12 mouse cellular contexts compared by ENCODE assay signal in the genomic region with DNA sequence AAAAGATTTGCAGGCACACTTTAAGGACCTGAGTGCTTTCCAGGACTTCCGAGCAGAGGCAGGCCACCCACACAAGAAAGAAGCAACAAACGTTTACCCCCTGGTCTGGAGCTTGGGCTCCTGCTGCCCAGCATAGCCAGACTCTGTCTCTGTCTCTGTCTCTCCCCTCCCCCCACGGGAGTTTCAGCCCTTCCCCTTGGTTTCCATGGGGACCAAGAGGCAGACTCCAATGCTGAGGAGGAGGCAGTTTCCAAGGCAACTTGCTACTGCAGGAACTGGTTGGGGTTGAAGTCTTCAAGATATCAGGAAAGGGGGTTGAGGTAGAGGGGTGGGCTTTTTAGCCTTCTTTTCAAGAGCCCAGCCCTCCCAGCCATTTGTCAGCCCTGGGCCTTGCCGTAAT. TPM values are rescaled to one million over a fixed set of nuclear protein-coding genes. Genes with fewer than 3 reads are reported as not detected.
DNase-seq lines count a peak whose midpoint lies in the region; ATAC-seq lines count a peak whose summit lies in the region.
"Had no signal": no experiment of that assay in that cellular context is flagged by ENCODE, and none has a peak within 500 bp of the region (broad histone marks: within the 10 kb centered on the region; RNA-seq: fewer than 3 reads in every experiment).

No protein-coding gene starts in this region.

- H3K4me1 ChIP-seq in hindbrain, embryonic 11.5 days (replicated peaks; ENCODE audit: control insufficient read depth, insufficient read depth, low read length) = peaks cover 7% of the 10 kb centered on the region
- peaks cover 24% of the 10 kb centered on the region for H3K4me1 ChIP-seq in midbrain, embryonic 13.5 days (replicated peaks)
- peaks cover 21% of the 10 kb centered on the region for H3K4me1 ChIP-seq in kidney, embryonic 16.5 days (ENCODE audit: insufficient read depth, low read length)

- no peaks in the 10 kb centered on the region for H3K36me3 ChIP-seq in hindbrain, embryonic 11.5 days (ENCODE audit: control insufficient read depth, insufficient read depth, low read length)
- H3K36me3 ChIP-seq in midbrain, embryonic 13.5 days = no peaks in the 10 kb centered on the region
- H3K36me3 ChIP-seq in kidney, embryonic 16.5 days (ENCODE audit: insufficient read depth, low read length) = no peaks in the 10 kb centered on the region
- H3K36me3 ChIP-seq: limb, embryonic 13.5 days had no signal

- DNase-seq in left cerebral cortex, adult 18-20 months (ENCODE audit: low spot score in 2 of 2) = peak; percentile 73 to 75
- no peak for DNase-seq in left cerebral cortex, adult 11 months (ENCODE audit: low spot score)
- peak; percentile 57 for DNase-seq in hindbrain, embryonic 11.5 days (ENCODE audit: low spot score)
- peak; percentile 88 for DNase-seq in telencephalon, adult 2 months (ENCODE audit: low read depth, low spot score)
- no peak for DNase-seq in heart, postnatal 25 days (ENCODE audit: low spot score)
- DNase-seq in MN1 (ENCODE audit: low spot score) = no peak
- DNase-seq: heart, adult 2 months; kidney, adult 8-10 months had no signal

- H3K4me3 ChIP-seq in hindbrain, embryonic 11.5 days (ENCODE audit: low read depth, low read length) = no peak overlapping the region
- no peak overlapping the region for H3K4me3 ChIP-seq in midbrain, embryonic 13.5 days (replicated peaks)
- H3K4me3 ChIP-seq in kidney, embryonic 16.5 days (ENCODE audit: low read length) = no peak overlapping the region
- H3K4me3 ChIP-seq: heart, adult 2 months; limb, embryonic 13.5 days had no signal

- no peak overlapping the region for H3K4me2 ChIP-seq in hindbrain, embryonic 11.5 days (replicated peaks; ENCODE audit: low read depth, low read length)
- H3K4me2 ChIP-seq in midbrain, embryonic 13.5 days (replicated peaks) = no peak overlapping the region
- no peak overlapping the region for H3K4me2 ChIP-seq in kidney, embryonic 16.5 days (replicated peaks; ENCODE audit: low read depth, low read length)
- H3K4me2 ChIP-seq: limb, embryonic 13.5 days had no signal

- H3K9ac ChIP-seq in hindbrain, embryonic 11.5 days (ENCODE audit: low read depth, low read length) = no peak overlapping the region
- H3K9ac ChIP-seq in midbrain, embryonic 13.5 days (replicated peaks) = no peak overlapping the region
- no peak overlapping the region for H3K9ac ChIP-seq in kidney, embryonic 16.5 days (replicated peaks; ENCODE audit: low read length)
- H3K9ac ChIP-seq: limb, embryonic 13.5 days had no signal

- H3K27me3 ChIP-seq in hindbrain, embryonic 11.5 days (ENCODE audit: control insufficient read depth, insufficient read depth, low read length) = peaks cover 36% of the 10 kb centered on the region
- peaks cover 46% of the 10 kb centered on the region for H3K27me3 ChIP-seq in midbrain, embryonic 13.5 days
- peaks cover 43% of the 10 kb centered on the region for H3K27me3 ChIP-seq in kidney, embryonic 16.5 days (ENCODE audit: insufficient read depth, low read length)

- WGBS in hindbrain, embryonic 11.5 days = 42% methylated on average over 4 of the region's 4 CpGs
- WGBS in midbrain, embryonic 13.5 days = 14% methylated on average over 4 of the region's 4 CpGs
- 41% methylated on average over 4 of the region's 4 CpGs for WGBS in kidney, embryonic 16.5 days

- no peaks in the 10 kb centered on the region for H3K9me3 ChIP-seq in hindbrain, embryonic 11.5 days (ENCODE audit: control insufficient read depth, low read length)
- H3K9me3 ChIP-seq in midbrain, embryonic 13.5 days = no peaks in the 10 kb centered on the region
- H3K9me3 ChIP-seq in kidney, embryonic 16.5 days (ENCODE audit: low read length) = no peaks in the 10 kb centered on the region
- H3K9me3 ChIP-seq: limb, embryonic 13.5 days had no signal

- peak; percentile 25; the same call in 1 of the 2 replicates for ATAC-seq in hindbrain, embryonic 11.5 days (ENCODE audit: low FRiP score)
- ATAC-seq in midbrain, embryonic 13.5 days = peak; percentile 35; the same call in 1 of the 2 replicates
- ATAC-seq in kidney, embryonic 16.5 days (ENCODE audit: low FRiP score, low TSS enrichment) = no peak

- intact Hi-C loops in heart, postnatal 25 days (cut with DNase I) = no loop called here

- no peak overlapping the region for H3K27ac ChIP-seq in hindbrain, embryonic 11.5 days (ENCODE audit: low read depth, low read length)
- no peak overlapping the region for H3K27ac ChIP-seq in midbrain, embryonic 13.5 days
- no peak overlapping the region for H3K27ac ChIP-seq in kidney, embryonic 16.5 days (ENCODE audit: low read length)
- H3K27ac ChIP-seq: heart, adult 2 months; limb, embryonic 13.5 days had no signal

RNA-seq across cellular contexts. Expression of a gene that starts 10.5 kb away (rescaled TPM):
- 10 to 100 TPM; 27.5 to 33.7 TPM for total RNA-seq in left cerebral cortex, adult 18-20 months (2021)
- polyA plus RNA-seq in hindbrain, embryonic 11.5 days (2014; fragmentation: Nextera tagmentation; extraction: Ambion mirVana) = not detected in 2 replicates
- polyA plus RNA-seq in midbrain, embryonic 13.5 days (2015; fragmentation: Nextera tagmentation; extraction: Ambion mirVana) = 0.04 TPM in 1 of 2 replicates, not detected in the other
- total RNA-seq in heart, postnatal 25 days (2021) = 1 to 10 TPM; 1.8 to 3.0 TPM
- 0.25 and 0.30 TPM in 2 replicates for polyA plus RNA-seq in kidney, embryonic 16.5 days (2015; fragmentation: Nextera tagmentation; extraction: Ambion mirVana)

RNA-seq across cellular contexts. Expression of a gene that starts 14.0 kb away (rescaled TPM):
- 1 to 10 TPM; 3.0 to 3.1 TPM for total RNA-seq in left cerebral cortex, adult 18-20 months (2021)
- 0.32 and 0.43 TPM in 2 replicates for polyA plus RNA-seq in hindbrain, embryonic 11.5 days (2014; fragmentation: Nextera tagmentation; extraction: Ambion mirVana)
- polyA plus RNA-seq in midbrain, embryonic 13.5 days (2015; fragmentation: Nextera tagmentation; extraction: Ambion mirVana) = 0.11 and 0.13 TPM in 2 replicates
- total RNA-seq in heart, postnatal 25 days (2021) = 1 to 10 TPM; 1.9 to 2.8 TPM
- polyA plus RNA-seq in kidney, embryonic 16.5 days (2015; fragmentation: Nextera tagmentation; extraction: Ambion mirVana) = 1.4 and 1.7 TPM in 2 replicates
- polyA plus RNA-seq: C2C12 had no signal

RNA-seq across cellular contexts. Expression of a gene that starts 31.3 kb away (rescaled TPM):
- total RNA-seq in left cerebral cortex, adult 18-20 months (2021) = 10 to 100 TPM; 48.7 to 49.6 TPM
- 34.1 and 35.4 TPM in 2 replicates for polyA plus RNA-seq in hindbrain, embryonic 11.5 days (2014; fragmentation: Nextera tagmentation; extraction: Ambion mirVana)
- 24.6 and 25.8 TPM in 2 replicates for polyA plus RNA-seq in midbrain, embryonic 13.5 days (2015; fragmentation: Nextera tagmentation; extraction: Ambion mirVana)
- 10 to 100 TPM; 26.7 to 32.4 TPM for total RNA-seq in heart, postnatal 25 days (2021)
- 15.2 and 16.3 TPM in 2 replicates for polyA plus RNA-seq in kidney, embryonic 16.5 days (2015; fragmentation: Nextera tagmentation; extraction: Ambion mirVana)

RNA-seq across cellular contexts. Expression of a gene that starts 48.2 kb away (rescaled TPM):
- total RNA-seq in left cerebral cortex, adult 18-20 months (2021) = 1 to 10 TPM; 4.4 to 4.8 TPM
- polyA plus RNA-seq in hindbrain, embryonic 11.5 days (2014; fragmentation: Nextera tagmentation; extraction: Ambion mirVana) = 0.68 and 0.98 TPM in 2 replicates
- 1.7 and 2.1 TPM in 2 replicates for polyA plus RNA-seq in midbrain, embryonic 13.5 days (2015; fragmentation: Nextera tagmentation; extraction: Ambion mirVana)
- 10 to 100 TPM; 23.0 to 24.2 TPM for total RNA-seq in heart, postnatal 25 days (2021)
- polyA plus RNA-seq in kidney, embryonic 16.5 days (2015; fragmentation: Nextera tagmentation; extraction: Ambion mirVana) = 1.3 and 1.4 TPM in 2 replicates

RNA-seq across cellular contexts. Expression of a gene that starts 51.1 kb away (rescaled TPM):
- total RNA-seq in left cerebral cortex, adult 18-20 months (2021) = 10 to 100 TPM; 79.7 to 86.4 TPM
- 1.5 and 2.0 TPM in 2 replicates for polyA plus RNA-seq in hindbrain, embryonic 11.5 days (2014; fragmentation: Nextera tagmentation; extraction: Ambion mirVana)
- 20.1 and 21.1 TPM in 2 replicates for polyA plus RNA-seq in midbrain, embryonic 13.5 days (2015; fragmentation: Nextera tagmentation; extraction: Ambion mirVana)
- total RNA-seq in heart, postnatal 25 days (2021) = 1 to 10 TPM; 6.4 to 9.9 TPM
- 0.60 and 1.4 TPM in 2 replicates for polyA plus RNA-seq in kidney, embryonic 16.5 days (2015; fragmentation: Nextera tagmentation; extraction: Ambion mirVana)

Comparison
In these comparisons a context has a peak if more than half of its experiments do, and no peak if none do; other contexts are left out.
1. DNase-seq: peak in left cerebral cortex, adult 18-20 months (2 of 2), hindbrain, embryonic 11.5 days (single experiment) and telencephalon, adult 2 months (single experiment); none in left cerebral cortex, adult 11 months (single experiment), heart, postnatal 25 days (single experiment) and MN1 (single experiment).